Mouse (Mus musculus) MEL (cell line): ENCODE data around the gene Btg1-ps2.

Experiments
- BHLHE40 ChIP-seq: IDR thresholded peaks from 2 replicates; pipeline ENCODE4 v1.6.1; 2012; ENCODE audit warnings: low read depth, mild to moderate bottlenecking, inconsistent platforms, low read length, improper control_type of control experiment, borderline replicate concordance
- CHD1 ChIP-seq: IDR thresholded peaks from 2 replicates; pipeline ENCODE4 v1.6.1; 2012; ENCODE audit warnings: low read depth, mild to moderate bottlenecking, inconsistent platforms, low read length, improper control_type of control experiment
- CHD2 ChIP-seq: IDR thresholded peaks from 2 replicates; pipeline ENCODE4 v1.6.1; 2011; ENCODE audit warnings: low read length, improper control_type of control experiment
- CTCF ChIP-seq, 3 experiments: IDR thresholded peaks in 2 of 3; conservative IDR thresholded peaks in 1 of 3; 2 replicates each; pipeline ENCODE4 v1.5.1; 2011 to 2012; ENCODE audit warnings: low read length in 3 of 3, low read depth in 2 of 3, mild to moderate bottlenecking in 2 of 3, improper control_type of control experiment in 1 of 3, inconsistent platforms in 1 of 3, mixed read lengths in 1 of 3, moderate library complexity in 1 of 3; ENCODE audit not compliant: control insufficient read depth in 1 of 3, insufficient read depth in 1 of 3, poor library complexity in 1 of 3, severe bottlenecking in 1 of 3
- EP300 ChIP-seq, 2 experiments: IDR thresholded peaks; 2 replicates each; pipeline ENCODE4 v1.6.1; 2011; ENCODE audit warnings: improper control_type of control experiment in 2 of 2, low read length in 2 of 2, low read depth in 1 of 2, mild to moderate bottlenecking in 1 of 2
- GABPA ChIP-seq: IDR thresholded peaks from 2 replicates; pipeline ENCODE4 v1.6.1; 2012; ENCODE audit warnings: low read depth, mild to moderate bottlenecking, inconsistent platforms, low read length, improper control_type of control experiment, moderate library complexity
- MAX ChIP-seq: IDR thresholded peaks from 2 replicates; pipeline ENCODE4 v1.6.1; 2011; ENCODE audit warnings: low read length, improper control_type of control experiment
- MEF2A ChIP-seq: IDR thresholded peaks from 2 replicates; pipeline ENCODE4 v1.6.1; 2014; ENCODE audit warnings: low read depth, mild to moderate bottlenecking, inconsistent platforms, low read length, improper control_type of control experiment; ENCODE audit not compliant: poor library complexity, insufficient replicate concordance, severe bottlenecking; ENCODE audit errors: extremely low read depth
- NRF1 ChIP-seq: IDR thresholded peaks from 2 replicates; pipeline ENCODE4 v1.6.1; 2014; ENCODE audit warnings: low read depth, mild to moderate bottlenecking, inconsistent platforms, low read length, improper control_type of control experiment, moderate library complexity; ENCODE audit not compliant: poor library complexity, insufficient read depth, severe bottlenecking
- POLR2A ChIP-seq, 2 experiments: IDR thresholded peaks; 2 replicates each; pipeline ENCODE4 v1.6.1; 2011 to 2012; ENCODE audit warnings: low read length in 2 of 2, mild to moderate bottlenecking in 2 of 2, control low read depth in 1 of 2, improper control_type of control experiment in 1 of 2, low read depth in 1 of 2, moderate library complexity in 1 of 2; ENCODE audit not compliant: control insufficient read depth in 1 of 2, insufficient read depth in 1 of 2, poor library complexity in 1 of 2
- RCOR1 ChIP-seq: IDR thresholded peaks from 2 replicates; pipeline ENCODE4 v1.6.1; 2012; ENCODE audit warnings: low read depth, mild to moderate bottlenecking, inconsistent platforms, low read length, improper control_type of control experiment
- SIN3A ChIP-seq: IDR thresholded peaks from 2 replicates; pipeline ENCODE4 v1.6.1; 2012; ENCODE audit warnings: low read length, improper control_type of control experiment, inconsistent platforms
- USF1 ChIP-seq: IDR thresholded peaks from 2 replicates; pipeline ENCODE4 v1.6.1; 2014; ENCODE audit warnings: low read depth, mild to moderate bottlenecking, inconsistent platforms, low read length, improper control_type of control experiment, moderate library complexity
- ZNF384 ChIP-seq: IDR thresholded peaks from 2 replicates; pipeline ENCODE4 v1.6.1; 2012; ENCODE audit warnings: low read depth, mild to moderate bottlenecking, inconsistent platforms, low read length, improper control_type of control experiment

GRCm38 (mm10) chrX:38084226-38084625, 41.3 kb upstream of the Btg1-ps2 start:
- no peak for TF ChIP-seq MAX
- TF ChIP-seq BHLHE40: no peak
- peak; percentile 31 to 56 (median 36); a peak in 5 of 6 replicates for TF ChIP-seq CTCF (IDR thresholded peaks at IDR 0.05 in 2 of 3, conservative IDR thresholded peaks at IDR 0.05 in 1 of 3; ENCODE audit: control insufficient read depth in 1 of 3, insufficient read depth in 1 of 3, low read depth in 2 of 3, low read length in 3 of 3, poor library complexity in 1 of 3, severe bottlenecking in 1 of 3)
- TF ChIP-seq ZNF384: no peak
- TF ChIP-seq NRF1: no peak
- no peak for TF ChIP-seq SIN3A
- TF ChIP-seq RCOR1: no peak
- no peak for TF ChIP-seq POLR2A (IDR thresholded peaks at IDR 0.05; ENCODE audit: control insufficient read depth in 1 of 2, insufficient read depth in 1 of 2, low read depth in 1 of 2, low read length in 2 of 2, poor library complexity in 1 of 2)
- TF ChIP-seq MEF2A: no peak
- no peak for TF ChIP-seq CHD2
- TF ChIP-seq GABPA: no peak
- no peak for TF ChIP-seq EP300 (IDR thresholded peaks at IDR 0.05; ENCODE audit: low read depth in 1 of 2, low read length in 2 of 2)
- no peak for TF ChIP-seq USF1
- TF ChIP-seq CHD1: no peak
